Mouse (Mus musculus): Measurements from ENCODE around the gene Fh1. TPM values are rescaled to one million over a fixed set of nuclear protein-coding genes. Genes with fewer than 3 reads are reported as not detected.

Gene Fh1
- total and polyA plus RNA-seq, 3 experiments: 257 to 594 (median 504) TPM

- Histone ChIP-seq H3K4me3 (no peak overlapping the region), H3K4me1 (ENCODE audit: control insufficient read depth, insufficient read depth, low read length) (no peaks in the 10 kb centered on the region), H3K36me3 (ENCODE audit: control insufficient read depth, insufficient read depth, low read length) (no peaks in the 10 kb centered on the region), H3K27me3 (ENCODE audit: control insufficient read depth, insufficient read depth, low read length) (no peaks in the 10 kb centered on the region), H3K79me2 (replicated peaks; ENCODE audit: control insufficient read depth, insufficient read depth, low read length) (no peaks in the 10 kb centered on the region), H3K9ac (ENCODE audit: low read depth, low read length) (no peak overlapping the region), H3K27ac (no peak overlapping the region)
- no peak for DNase-seq
- TF ChIP-seq POLR2A (IDR thresholded peaks at IDR 0.05; ENCODE audit: insufficient read depth, low read depth, low read length): no peak
- TF ChIP-seq CTCF (IDR thresholded peaks at IDR 0.05): no peak
- 59% methylated on average over 3 of the region's 3 CpGs for WGBS
- intact Hi-C loops (cut with DNase I): no loop called here
Measured at GRCm38 (mm10) chr1:175552474-175552873, 73.0 kb downstream of the Fh1 start.

GRCm38 (mm10) chr1:175550586-175550985 is 74.8 kb downstream of the Fh1 start:
- Histone ChIP-seq H3K4me1 (ENCODE audit: control insufficient read depth, insufficient read depth, low read length) (no peaks in the 10 kb centered on the region), H3K27ac (no peak overlapping the region), H3K36me3 (ENCODE audit: control insufficient read depth, insufficient read depth, low read length) (no peaks in the 10 kb centered on the region), H3K9ac (ENCODE audit: low read depth, low read length) (no peak overlapping the region), H3K4me3 (no peak overlapping the region), H3K79me2 (replicated peaks; ENCODE audit: control insufficient read depth, insufficient read depth, low read length) (no peaks in the 10 kb centered on the region), H3K27me3 (ENCODE audit: control insufficient read depth, insufficient read depth, low read length) (no peaks in the 10 kb centered on the region)
- intact Hi-C loops (cut with DNase I): no loop called here
- WGBS: 82% methylated on average over 1 of the region's 1 CpGs
- TF ChIP-seq CTCF (IDR thresholded peaks at IDR 0.05) (no peak), EP300 (IDR thresholded peaks at IDR 0.05; ENCODE audit: insufficient read depth, low read depth, low read length) (no peak), POLR2A (IDR thresholded peaks at IDR 0.05; ENCODE audit: insufficient read depth, low read depth, low read length) (no peak)
- DNase-seq: no peak

Other genes starting within 250 kb of the Fh1 start
- 1 to 10 TPM; 1.3 to 1.8 TPM for gene Rgs7, start 133.1 kb downstream of the Fh1 start, total RNA-seq (2021)
- 3.0 and 4.8 TPM in 2 replicates for gene Rgs7, start 133.1 kb downstream of the Fh1 start, polyA plus RNA-seq (2012; rRNA removed)
- under 1 TPM; 0.20 to 0.34 TPM for gene Kmo, start 5.3 kb downstream of the Fh1 start, total RNA-seq (2021)
- 0.49 and 0.59 TPM in 2 replicates for gene Kmo, start 5.3 kb downstream of the Fh1 start, polyA plus RNA-seq (2012; rRNA removed)
- 1 to 10 TPM; 5.6 to 6.6 TPM for gene Opn3, start 67.1 kb upstream of the Fh1 start, total RNA-seq (2021)
- gene Opn3, start 67.1 kb upstream of the Fh1 start, polyA plus RNA-seq (2012; rRNA removed): 2.2 and 3.0 TPM in 2 replicates
- 1 to 10 TPM; 8.9 to 9.4 TPM for gene Chml, start 67.3 kb upstream of the Fh1 start, total RNA-seq (2021)
- 1.4 and 2.5 TPM in 2 replicates for gene Chml, start 67.3 kb upstream of the Fh1 start, polyA plus RNA-seq (2012; rRNA removed)
- gene Wdr64, start 73.0 kb upstream of the Fh1 start, total RNA-seq (2021): not detected
- gene Wdr64, start 73.0 kb upstream of the Fh1 start, polyA plus RNA-seq (2012; rRNA removed): 0.12 TPM in 1 of 2 replicates, not detected in the other